Mouse (Mus musculus) ES-E14 (cell line): Measurements from ENCODE around the gene Lin28a.

Source experiments
- CHD2 ChIP-seq: IDR thresholded peaks from 2 replicates; pipeline ENCODE4 v1.6.1; 2014; ENCODE audit warnings: mild to moderate bottlenecking, low read depth, low read length, inconsistent platforms
- HCFC1 ChIP-seq: IDR thresholded peaks from 2 replicates; pipeline ENCODE4 v1.6.1; 2012; ENCODE audit warnings: low read length, inconsistent platforms, borderline replicate concordance; ENCODE audit not compliant: insufficient read depth
- MAFK ChIP-seq: IDR thresholded peaks from 2 replicates; pipeline ENCODE4 v1.6.1; 2014; ENCODE audit warnings: mild to moderate bottlenecking, low read depth, low read length, inconsistent platforms; ENCODE audit not compliant: insufficient read depth
- ZC3H11A ChIP-seq: IDR thresholded peaks from 2 replicates; pipeline ENCODE4 v1.6.1; 2012; ENCODE audit warnings: low read depth, mild to moderate bottlenecking, inconsistent platforms, low read length, borderline replicate concordance

- TF ChIP-seq HCFC1 (no peak), MAFK (no peak), ZC3H11A (no peak), CHD2 (no peak)
These were observed 2.4 kb downstream of the Lin28a start for GRCm38 (mm10) chr4:134016208-134016607.
